Mouse (Mus musculus): ENCODE measurements around the gene Kif6. TPM values are rescaled to one million over a fixed set of nuclear protein-coding genes. Genes with fewer than 3 reads are reported as not detected.

The Kif6 gene
- polyA plus RNA-seq, 1 experiment from 2014 or later: 2.8 TPM

- no peaks in the 10 kb centered on the region for H3K9me3 ChIP-seq
- no peak overlapping the region for H3K4me3 ChIP-seq
- 71% methylated on average over 3 of the region's 3 CpGs for WGBS
- no peaks in the 10 kb centered on the region for H3K36me3 ChIP-seq (replicated peaks)
- no peak for DNase-seq (ENCODE audit: extremely low spot score, low spot score)
- peaks cover 26% of the 10 kb centered on the region for H3K27me3 ChIP-seq (ENCODE audit: poor library complexity, severe bottlenecking)
- H3K4me1 ChIP-seq: peaks cover 11% of the 10 kb centered on the region
- no peak overlapping the region for H3K27ac ChIP-seq
Observed at GRCm38 (mm10) chr17:49933806-49934205, 318.9 kb downstream of the Kif6 start.

- H3K36me3 ChIP-seq (replicated peaks): no peaks in the 10 kb centered on the region
Observed at GRCm38 (mm10) chr17:49934586-49934985, 319.6 kb downstream of the Kif6 start.

GRCm38 (mm10) chr17:49935602-49936205 lies 320.8 kb downstream of the Kif6 start:
- H3K9me3 ChIP-seq: no peaks in the 10 kb centered on the region
- no peaks in the 10 kb centered on the region for H3K36me3 ChIP-seq (replicated peaks)
- WGBS: 5% methylated on average over 4 of the region's 4 CpGs
- H3K27ac ChIP-seq: no peak overlapping the region
- DNase-seq (ENCODE audit: extremely low spot score, low spot score): peak; percentile 83
- peaks cover 16% of the 10 kb centered on the region for H3K4me1 ChIP-seq
- no peak overlapping the region for H3K4me3 ChIP-seq
- peaks cover 26% of the 10 kb centered on the region for H3K27me3 ChIP-seq (ENCODE audit: poor library complexity, severe bottlenecking)

More at GRCm38 (mm10) chr17:49934586-49934985, 319.6 kb downstream of the Kif6 start:
- H3K27ac ChIP-seq: no peak overlapping the region
- DNase-seq (ENCODE audit: extremely low spot score, low spot score): no peak
- no peaks in the 10 kb centered on the region for H3K9me3 ChIP-seq
- H3K4me3 ChIP-seq: no peak overlapping the region
- peaks cover 26% of the 10 kb centered on the region for H3K27me3 ChIP-seq (ENCODE audit: poor library complexity, severe bottlenecking)
- 77% methylated on average over 4 of the region's 4 CpGs for WGBS
- H3K4me1 ChIP-seq: peaks cover 16% of the 10 kb centered on the region

GRCm38 (mm10) chr17:49936214-49936613 lies 321.3 kb downstream of the Kif6 start:
- 21% methylated on average over 2 of the region's 2 CpGs for WGBS
- Histone ChIP-seq H3K27ac (peak overlapping the region; percentile 52; the same call in 1 of the 2 replicates), H3K4me3 (no peak overlapping the region), H3K27me3 (ENCODE audit: poor library complexity, severe bottlenecking) (peaks cover 26% of the 10 kb centered on the region), H3K9me3 (no peaks in the 10 kb centered on the region), H3K4me1 (peaks cover 16% of the 10 kb centered on the region), H3K36me3 (replicated peaks) (no peaks in the 10 kb centered on the region)
- DNase-seq (ENCODE audit: extremely low spot score, low spot score): no peak

- H3K4me1 ChIP-seq: peaks cover 16% of the 10 kb centered on the region
- no peak for DNase-seq (ENCODE audit: extremely low spot score, low spot score)
- no peaks in the 10 kb centered on the region for H3K36me3 ChIP-seq (replicated peaks)
- H3K27me3 ChIP-seq (ENCODE audit: poor library complexity, severe bottlenecking): peaks cover 21% of the 10 kb centered on the region
- H3K4me3 ChIP-seq: no peak overlapping the region
- peak overlapping the region; percentile 30; the same call in 1 of the 2 replicates for H3K27ac ChIP-seq
- 80% methylated on average over 7 of the region's 7 CpGs for whole genome bisulfite sequencing
- no peaks in the 10 kb centered on the region for H3K9me3 ChIP-seq
Observed at GRCm38 (mm10) chr17:49939146-49939545, 324.2 kb downstream of the Kif6 start.

GRCm38 (mm10) chr17:49942674-49943073 lies 327.7 kb downstream of the Kif6 start:
- WGBS: 73% methylated on average over 6 of the region's 6 CpGs
- Histone ChIP-seq H3K36me3 (replicated peaks) (no peaks in the 10 kb centered on the region), H3K4me3 (no peak overlapping the region), H3K27ac (no peak overlapping the region), H3K9me3 (no peaks in the 10 kb centered on the region), H3K27me3 (ENCODE audit: poor library complexity, severe bottlenecking) (no peaks in the 10 kb centered on the region), H3K4me1 (peaks cover 14% of the 10 kb centered on the region)
- DNase-seq (ENCODE audit: extremely low spot score, low spot score): no peak

GRCm38 (mm10) chr17:49951491-49951855 lies 336.5 kb downstream of the Kif6 start:
- DNase-seq (ENCODE audit: extremely low spot score, low spot score): peak; percentile 66
- WGBS: 10% methylated on average over 7 of the region's 7 CpGs
- H3K27ac ChIP-seq: peak overlapping the region; percentile 72; the same call in 1 of the 2 replicates

GRCm38 (mm10) chr17:49951856-49952607 lies 337.1 kb downstream of the Kif6 start:
- peak overlapping the region; percentile 72 for H3K27ac ChIP-seq
- peak; percentile 37 for DNase-seq (ENCODE audit: extremely low spot score, low spot score)
- peaks cover 14% of the 10 kb centered on the region for H3K4me1 ChIP-seq
- H3K4me3 ChIP-seq: peak overlapping the region; percentile 37
- H3K9me3 ChIP-seq: no peaks in the 10 kb centered on the region
- H3K36me3 ChIP-seq (replicated peaks): no peaks in the 10 kb centered on the region
- peaks cover 24% of the 10 kb centered on the region for H3K27me3 ChIP-seq (ENCODE audit: poor library complexity, severe bottlenecking)
- 43% methylated on average over 22 of the region's 22 CpGs for WGBS

More at GRCm38 (mm10) chr17:49951491-49951855, 336.5 kb downstream of the Kif6 start:
- peaks cover 24% of the 10 kb centered on the region for H3K27me3 ChIP-seq (ENCODE audit: poor library complexity, severe bottlenecking)
- H3K4me1 ChIP-seq: peaks cover 15% of the 10 kb centered on the region
- peak overlapping the region; percentile 37 for H3K4me3 ChIP-seq
- H3K9me3 ChIP-seq: no peaks in the 10 kb centered on the region
- no peaks in the 10 kb centered on the region for H3K36me3 ChIP-seq (replicated peaks)

- Histone ChIP-seq H3K27ac (no peak overlapping the region), H3K4me1 (no peaks in the 10 kb centered on the region), H3K36me3 (replicated peaks) (no peaks in the 10 kb centered on the region), H3K4me3 (no peak overlapping the region), H3K27me3 (ENCODE audit: poor library complexity, severe bottlenecking) (no peaks in the 10 kb centered on the region), H3K9me3 (no peaks in the 10 kb centered on the region)
- DNase-seq (ENCODE audit: extremely low spot score, low spot score): no peak
Observed at GRCm38 (mm10) chr17:49959021-49959420, 344.1 kb downstream of the Kif6 start.

Other genes with a start within 250 kb of the Kif6 start
- 5.8 and 5.9 TPM in 2 replicates for gene Mocs1, start 186.8 kb upstream of the Kif6 start, polyA plus RNA-seq (2016; fragmentation: Nextera tagmentation; extraction: Ambion mirVana)
- gene Daam2, start 50.8 kb upstream of the Kif6 start, polyA plus RNA-seq (2016; fragmentation: Nextera tagmentation; extraction: Ambion mirVana): 1.5 and 1.7 TPM in 2 replicates

Data from forebrain, embryonic 10.5 days (tissue).